Mouse (Mus musculus) liver, embryonic 14.5 days (tissue): ENCODE data around the gene Mre11a.

Experiments
- CTCF ChIP-seq: IDR thresholded peaks from 2 replicates; pipeline ENCODE4 v1.5.1; 2016; ENCODE audit warnings: antibody characterized with exemption, low read depth, control low read depth
- EP300 ChIP-seq: IDR thresholded peaks from 2 replicates; pipeline ENCODE4 v1.6.1; 2016; ENCODE audit warnings: antibody characterized with exemption, low read depth

- TF ChIP-seq CTCF (no peak), EP300 (no peak)
Observed at GRCm38 (mm10) chr9:14805714-14806113, 21.3 kb downstream of the Mre11a start.
